Mouse (Mus musculus): ENCODE measurements around the gene Gm35315. TPM values are rescaled to one million over a fixed set of nuclear protein-coding genes. Genes with fewer than 3 reads are reported as not detected.

Gm35315 gene
- polyA plus RNA-seq, 1 experiment from 2014 or later, result 0.92 TPM

DNA sequence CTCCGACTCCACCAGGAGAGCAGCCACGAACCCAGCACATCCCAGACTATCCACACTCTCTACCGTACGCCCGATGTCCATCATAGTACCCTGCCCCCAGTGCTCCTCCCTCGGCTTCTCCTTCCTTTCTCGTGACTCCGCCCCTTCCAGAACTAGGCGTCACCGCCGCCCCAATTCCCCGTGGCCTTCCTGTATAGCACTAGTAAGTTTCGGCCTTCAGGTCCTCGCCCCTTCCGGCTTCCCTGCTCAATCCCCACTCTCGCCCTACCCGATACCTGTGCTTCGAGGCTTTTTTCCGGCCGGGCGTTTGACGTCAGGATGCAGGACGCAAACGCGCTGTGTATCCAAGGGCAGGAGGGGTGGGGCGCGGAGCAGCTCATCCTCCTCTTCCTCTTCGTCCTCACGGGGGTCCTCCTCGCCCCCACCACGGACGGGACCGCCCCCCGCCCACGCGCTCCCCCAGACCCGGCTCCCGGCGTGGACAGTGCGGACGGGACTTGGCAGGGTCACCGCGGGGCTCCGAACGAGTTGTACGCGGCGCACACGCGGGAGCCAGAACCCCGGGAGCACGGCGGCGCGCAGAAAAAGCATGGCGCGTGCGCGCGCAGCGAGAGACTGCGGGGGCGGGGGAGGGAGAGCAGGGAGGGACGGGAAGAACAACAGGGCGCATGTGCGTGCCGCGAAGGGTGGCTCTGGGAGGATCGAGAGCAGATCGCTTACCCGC is 13.5 kb upstream of the Gm35315 start, which contains the start of gene Gtpbp6:
Gtpbp6 (minus strand) TSS at position 617 of the 724 bp plus-strand sequence.
- WGBS, result under 1% methylated on average over 71 of the region's 71 CpGs
- Histone ChIP-seq H3K4me3 (replicated peaks) (peak within 1 kb of the TSS; percentile 77), H3K4me2 (replicated peaks) (peak within 1 kb of the TSS; percentile 80), H3K36me3 (peaks cover 42% of the 10 kb centered on the region), H3K27me3 (no peaks in the 10 kb centered on the region), H3K9ac (peak within 1 kb of the TSS; percentile 77), H3K9me3 (replicated peaks) (0 out of 2 replicates have a peak, but pooled peaks cover 3% of the 10 kb centered on the region), H3K27ac (replicated peaks) (peak within 1 kb of the TSS; percentile 99), H3K4me1 (peaks cover 15% of the 10 kb centered on the region)
- peak; percentile 90 for ATAC-seq (ENCODE audit: insufficient number of reproducible peaks, low FRiP score, low TSS enrichment, low read depth)

DNA sequence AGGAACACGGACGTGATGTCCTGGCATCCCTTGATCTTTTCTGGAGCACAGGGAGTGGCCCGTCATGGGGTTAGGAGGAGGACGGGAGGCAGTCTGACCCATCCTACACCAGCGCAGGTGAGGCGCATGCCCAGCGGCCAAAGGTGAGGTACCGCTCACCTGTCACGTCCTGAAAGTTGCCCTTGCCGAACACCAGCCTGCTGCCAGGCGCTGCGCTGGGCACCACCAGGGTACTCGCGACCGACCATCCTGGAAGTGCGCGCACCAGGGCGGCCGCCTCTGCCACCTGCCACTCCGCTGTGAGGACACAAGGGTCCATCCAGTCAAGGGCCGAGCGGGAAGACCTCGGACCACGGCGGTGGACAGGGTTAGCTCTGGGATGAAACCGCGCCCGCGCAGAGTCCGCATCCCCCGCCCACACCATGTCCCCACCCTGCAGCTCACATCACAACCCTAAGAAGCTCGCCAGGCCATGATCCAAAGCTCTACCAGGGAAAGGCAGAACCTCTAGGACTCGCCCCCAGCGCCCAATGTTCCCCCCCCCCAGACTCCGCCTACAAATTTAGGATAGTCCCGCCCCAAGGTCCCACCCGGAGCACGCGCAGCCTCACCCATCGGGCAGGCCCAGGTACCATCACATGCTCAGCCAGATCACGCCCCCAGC is 12.8 kb upstream of the Gm35315 start:
- WGBS, result 13% methylated on average over 41 of the region's 41 CpGs
- ATAC-seq (ENCODE audit: insufficient number of reproducible peaks, low FRiP score, low TSS enrichment, low read depth), result peak; percentile 25; the same call in 1 of the 2 replicates
- Histone ChIP-seq H3K27me3 (no peaks in the 10 kb centered on the region), H3K4me2 (replicated peaks) (peak overlapping the region; percentile 80), H3K4me1 (peaks cover 18% of the 10 kb centered on the region), H3K9me3 (replicated peaks) (0 out of 2 replicates have a peak, but pooled peaks cover 3% of the 10 kb centered on the region), H3K27ac (replicated peaks) (peak overlapping the region; percentile 99), H3K4me3 (replicated peaks) (peak overlapping the region; percentile 77), H3K36me3 (peaks cover 38% of the 10 kb centered on the region), H3K9ac (peak overlapping the region; percentile 77)

DNA sequence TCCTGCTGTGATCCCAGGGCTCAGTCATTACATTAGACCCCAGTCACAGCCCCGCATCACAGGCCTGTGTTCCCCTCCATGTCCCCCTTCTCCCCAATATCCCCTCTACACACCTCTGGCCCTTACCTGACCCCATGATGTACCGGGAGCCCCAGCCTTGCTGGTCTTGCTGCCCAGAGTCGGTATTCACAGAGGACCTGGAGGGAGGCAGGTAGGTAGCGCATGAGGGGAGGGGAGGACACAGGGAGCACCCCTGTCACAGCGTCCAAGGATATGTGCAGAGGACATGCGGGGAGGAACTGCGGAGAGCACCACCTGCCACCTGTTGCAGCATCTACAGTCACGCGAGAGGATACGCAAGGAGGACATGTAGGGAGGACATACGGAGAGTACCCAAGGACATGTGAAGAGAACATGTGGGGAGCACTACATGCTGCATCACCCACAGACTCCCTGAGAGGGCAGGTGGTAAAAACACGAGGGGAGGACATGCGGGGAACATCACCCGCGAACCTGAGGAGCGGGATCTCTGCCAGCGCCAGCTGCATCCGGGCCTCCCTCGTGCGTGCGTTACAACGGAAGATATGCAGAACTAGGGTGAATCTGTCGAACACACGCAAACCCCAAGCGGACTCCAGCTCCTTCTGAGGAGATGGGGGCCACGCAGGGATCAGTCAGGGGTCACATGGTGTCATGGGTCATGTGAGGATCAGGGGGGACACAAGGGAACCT is 12.1 kb upstream of the Gm35315 start:
- Histone ChIP-seq H3K4me1 (peaks cover 25% of the 10 kb centered on the region), H3K4me3 (replicated peaks) (peak overlapping the region; percentile 77), H3K9me3 (replicated peaks) (0 out of 2 replicates have a peak, but pooled peaks cover 3% of the 10 kb centered on the region), H3K27me3 (no peaks in the 10 kb centered on the region), H3K36me3 (peaks cover 38% of the 10 kb centered on the region), H3K4me2 (replicated peaks) (peak overlapping the region; percentile 80), H3K27ac (replicated peaks) (no peak overlapping the region), H3K9ac (no peak overlapping the region)
- WGBS, result 94% methylated on average over 26 of the region's 26 CpGs
- ATAC-seq (ENCODE audit: insufficient number of reproducible peaks, low FRiP score, low TSS enrichment, low read depth), result no peak

DNA sequence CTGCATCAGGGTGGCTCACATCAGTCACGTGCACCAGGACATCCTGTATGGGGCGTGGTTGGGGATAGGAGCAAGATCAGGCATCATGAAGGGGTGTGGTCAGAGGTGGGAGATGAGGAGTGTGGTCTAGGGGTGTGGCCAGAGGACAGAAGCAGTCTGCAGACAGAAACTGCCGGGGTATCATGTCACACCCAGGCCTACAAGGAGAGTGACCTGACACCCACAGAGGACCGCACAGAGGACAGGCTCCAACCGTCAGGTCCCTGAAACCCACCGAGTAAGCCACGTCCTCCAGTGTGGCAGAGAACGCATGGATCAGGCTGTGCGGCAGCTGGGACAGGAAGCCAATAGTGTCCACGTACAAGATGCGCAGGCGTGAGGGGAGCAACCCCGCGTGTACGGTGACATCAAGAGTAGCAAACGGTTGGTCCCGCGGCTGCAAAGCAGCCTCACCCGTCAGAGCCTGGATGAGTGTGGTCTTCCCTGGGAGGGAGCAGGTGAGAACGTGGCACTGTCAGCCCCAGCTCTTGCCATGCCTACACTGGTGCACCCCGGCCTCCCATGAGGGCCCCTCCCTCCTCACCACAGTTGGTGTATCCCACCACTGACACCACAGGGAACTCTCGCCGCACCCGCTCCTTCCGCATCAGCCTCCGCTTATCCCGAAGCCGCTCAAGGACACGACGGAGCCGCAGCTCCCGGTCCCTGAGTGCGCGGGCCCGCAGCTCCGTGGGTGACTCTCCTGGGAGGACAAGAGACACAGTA is 10.6 kb upstream of the Gm35315 start:
- Histone ChIP-seq H3K9me3 (replicated peaks) (0 out of 2 replicates have a peak, but pooled peaks cover 3% of the 10 kb centered on the region), H3K4me1 (peaks cover 37% of the 10 kb centered on the region), H3K36me3 (peaks cover 38% of the 10 kb centered on the region), H3K27ac (replicated peaks) (no peak overlapping the region), H3K4me2 (replicated peaks) (no peak overlapping the region), H3K9ac (no peak overlapping the region), H3K4me3 (replicated peaks) (no peak overlapping the region), H3K27me3 (no peaks in the 10 kb centered on the region)
- WGBS, result 95% methylated on average over 36 of the region's 36 CpGs
- no peak for ATAC-seq (ENCODE audit: insufficient number of reproducible peaks, low FRiP score, low TSS enrichment, low read depth)

DNA sequence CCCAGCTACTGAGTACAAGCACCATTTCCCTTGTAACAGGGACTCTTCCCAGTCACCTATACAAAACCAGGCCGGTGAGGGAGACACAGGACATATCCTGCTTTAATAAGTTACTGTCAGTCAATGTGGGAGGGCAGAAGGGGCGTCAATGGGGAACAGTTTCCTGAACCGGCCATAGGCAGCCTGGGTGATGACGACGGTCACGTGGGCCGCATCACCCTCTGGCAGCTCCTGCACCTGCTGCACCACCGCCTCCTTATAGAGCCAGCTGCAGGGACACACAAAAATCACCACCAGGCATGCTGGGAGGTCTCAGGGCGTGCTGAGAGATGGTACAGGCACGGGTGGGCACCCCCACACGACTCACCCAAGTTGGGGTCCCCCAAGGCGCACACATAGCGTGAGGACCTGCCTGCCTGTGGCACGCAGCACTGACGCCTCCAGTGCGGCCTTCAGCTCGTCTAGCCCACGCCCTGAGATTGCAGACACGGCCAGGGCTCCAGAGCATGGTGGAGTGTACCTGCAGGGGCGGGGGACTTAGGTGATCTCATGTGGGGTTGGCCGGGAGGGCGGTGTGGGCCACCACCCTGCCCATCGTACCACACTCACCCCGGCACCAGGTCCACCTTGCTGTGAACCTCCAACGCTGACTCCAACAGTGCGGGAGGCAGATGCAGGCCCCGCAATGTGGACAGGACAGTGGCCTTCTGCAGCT is 9.8 kb upstream of the Gm35315 start:
- peaks cover 37% of the 10 kb centered on the region for H3K4me1 ChIP-seq
- H3K4me3 ChIP-seq (replicated peaks), result no peak overlapping the region
- 95% methylated on average over 27 of the region's 27 CpGs for WGBS
- peaks cover 38% of the 10 kb centered on the region for H3K36me3 ChIP-seq
- 0 out of 2 replicates have a peak, but pooled peaks cover 3% of the 10 kb centered on the region for H3K9me3 ChIP-seq (replicated peaks)
- no peaks in the 10 kb centered on the region for H3K27me3 ChIP-seq
- no peak overlapping the region for H3K9ac ChIP-seq
- H3K27ac ChIP-seq (replicated peaks), result no peak overlapping the region
- H3K4me2 ChIP-seq (replicated peaks), result no peak overlapping the region
- ATAC-seq (ENCODE audit: insufficient number of reproducible peaks, low FRiP score, low TSS enrichment, low read depth), result no peak

DNA sequence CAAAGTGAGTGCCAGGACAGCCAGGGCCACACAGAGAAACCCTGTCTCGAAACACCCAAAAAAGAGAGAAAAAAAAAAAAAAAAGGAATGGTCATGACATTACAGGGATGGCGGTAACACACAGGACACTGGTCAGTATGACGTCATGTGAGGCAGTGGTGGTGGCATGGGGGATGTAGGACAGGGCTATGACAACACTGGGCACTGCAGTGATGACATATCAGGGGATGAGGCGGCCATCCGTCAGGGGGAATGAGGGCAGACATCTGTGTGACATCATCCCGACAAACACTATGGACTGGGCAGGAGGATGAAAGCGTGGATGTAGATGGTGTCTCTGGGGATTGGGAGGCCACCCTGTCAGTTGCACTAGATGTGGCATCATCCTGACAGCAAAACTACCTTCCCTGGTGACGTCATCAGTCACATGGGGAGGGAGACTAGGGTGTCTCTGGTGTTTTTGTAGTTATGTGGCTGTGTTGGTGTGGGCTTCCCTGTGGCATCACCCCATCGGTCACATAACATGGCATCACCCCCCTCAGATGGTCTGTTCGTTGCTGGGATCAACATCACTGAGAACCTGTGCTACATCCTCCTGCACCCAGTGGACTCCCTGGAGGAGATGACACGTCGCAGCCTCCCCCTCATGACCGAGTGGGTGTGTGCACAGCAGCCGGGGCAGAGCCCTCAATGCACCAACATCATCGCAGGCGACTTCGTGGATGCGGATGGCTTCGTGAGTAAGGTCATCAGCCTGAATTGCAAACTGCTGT is 8.8 kb upstream of the Gm35315 start:
- Histone ChIP-seq H3K4me2 (replicated peaks) (no peak overlapping the region), H3K9ac (no peak overlapping the region), H3K4me3 (replicated peaks) (no peak overlapping the region), H3K36me3 (peaks cover 38% of the 10 kb centered on the region), H3K9me3 (replicated peaks) (0 out of 2 replicates have a peak, but pooled peaks cover 3% of the 10 kb centered on the region), H3K4me1 (peaks cover 37% of the 10 kb centered on the region), H3K27ac (replicated peaks) (no peak overlapping the region), H3K27me3 (no peaks in the 10 kb centered on the region)
- no peak for ATAC-seq (ENCODE audit: insufficient number of reproducible peaks, low FRiP score, low TSS enrichment, low read depth)
- whole genome bisulfite sequencing, result 94% methylated on average over 19 of the region's 19 CpGs

DNA sequence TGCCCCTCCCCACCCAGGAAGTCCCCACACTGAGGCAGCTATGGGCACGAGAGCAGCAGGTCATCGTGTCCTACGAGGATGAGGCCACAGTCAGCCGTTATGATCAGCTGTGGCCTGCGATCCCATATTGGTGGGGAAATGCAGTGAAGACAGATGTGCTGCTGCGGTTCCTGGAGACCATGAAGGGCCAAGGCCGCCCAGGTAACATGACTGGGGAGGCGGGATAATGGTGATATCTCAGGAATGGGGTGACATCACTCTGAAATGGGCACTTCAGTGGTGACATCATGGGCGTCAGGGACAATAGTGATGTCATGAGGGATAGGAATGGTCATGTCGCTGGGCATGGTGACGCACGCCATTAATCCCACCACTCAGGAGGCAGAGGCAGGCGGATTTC is 8.2 kb upstream of the Gm35315 start:
- H3K4me3 ChIP-seq (replicated peaks), result no peak overlapping the region
- no peak overlapping the region for H3K27ac ChIP-seq (replicated peaks)
- H3K9ac ChIP-seq, result no peak overlapping the region
- peaks cover 38% of the 10 kb centered on the region for H3K36me3 ChIP-seq
- 90% methylated on average over 13 of the region's 13 CpGs for WGBS
- ATAC-seq (ENCODE audit: insufficient number of reproducible peaks, low FRiP score, low TSS enrichment, low read depth), result no peak
- no peaks in the 10 kb centered on the region for H3K27me3 ChIP-seq
- peaks cover 37% of the 10 kb centered on the region for H3K4me1 ChIP-seq
- no peak overlapping the region for H3K4me2 ChIP-seq (replicated peaks)
- 0 out of 2 replicates have a peak, but pooled peaks cover 3% of the 10 kb centered on the region for H3K9me3 ChIP-seq (replicated peaks)

DNA sequence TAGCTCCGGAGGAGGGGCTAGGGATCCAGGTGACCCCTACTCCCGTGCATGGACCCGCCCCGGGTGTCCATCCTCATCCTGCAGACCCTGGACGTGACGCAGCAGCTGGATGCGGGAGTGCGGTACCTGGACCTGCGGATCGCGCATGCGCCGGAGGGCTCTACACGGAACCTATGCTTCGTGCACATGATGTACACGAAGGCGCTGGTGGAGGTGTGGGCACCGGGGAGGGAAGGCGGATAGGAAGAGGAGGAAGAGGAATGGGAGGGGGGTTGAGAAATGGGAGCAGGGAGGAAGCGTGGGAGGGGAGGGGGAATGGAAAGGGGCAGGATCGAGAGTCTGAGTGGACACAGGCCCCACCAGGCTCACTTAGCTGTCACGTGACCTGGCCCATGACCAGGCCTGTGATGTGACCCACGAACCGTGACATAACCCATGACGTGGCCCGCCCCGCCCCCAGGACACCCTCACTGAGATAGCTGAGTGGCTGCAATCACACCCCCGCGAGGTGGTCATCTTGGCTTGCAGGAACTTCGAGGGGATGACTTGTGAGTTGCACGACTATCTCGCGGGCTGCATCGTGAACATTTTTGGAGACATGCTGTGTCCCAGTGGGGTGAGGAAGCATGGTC is 7.6 kb upstream of the Gm35315 start:
- H3K4me2 ChIP-seq (replicated peaks), result peak overlapping the region; percentile 83
- no peak for ATAC-seq (ENCODE audit: insufficient number of reproducible peaks, low FRiP score, low TSS enrichment, low read depth)
- peak overlapping the region; percentile 38 for H3K4me3 ChIP-seq (replicated peaks)
- H3K36me3 ChIP-seq, result peaks cover 38% of the 10 kb centered on the region
- no peak overlapping the region for H3K9ac ChIP-seq
- 18% methylated on average over 34 of the region's 34 CpGs for WGBS
- no peaks in the 10 kb centered on the region for H3K27me3 ChIP-seq
- peaks cover 34% of the 10 kb centered on the region for H3K4me1 ChIP-seq
- H3K27ac ChIP-seq (replicated peaks), result no peak overlapping the region
- 0 out of 2 replicates have a peak, but pooled peaks cover 3% of the 10 kb centered on the region for H3K9me3 ChIP-seq (replicated peaks)

DNA sequence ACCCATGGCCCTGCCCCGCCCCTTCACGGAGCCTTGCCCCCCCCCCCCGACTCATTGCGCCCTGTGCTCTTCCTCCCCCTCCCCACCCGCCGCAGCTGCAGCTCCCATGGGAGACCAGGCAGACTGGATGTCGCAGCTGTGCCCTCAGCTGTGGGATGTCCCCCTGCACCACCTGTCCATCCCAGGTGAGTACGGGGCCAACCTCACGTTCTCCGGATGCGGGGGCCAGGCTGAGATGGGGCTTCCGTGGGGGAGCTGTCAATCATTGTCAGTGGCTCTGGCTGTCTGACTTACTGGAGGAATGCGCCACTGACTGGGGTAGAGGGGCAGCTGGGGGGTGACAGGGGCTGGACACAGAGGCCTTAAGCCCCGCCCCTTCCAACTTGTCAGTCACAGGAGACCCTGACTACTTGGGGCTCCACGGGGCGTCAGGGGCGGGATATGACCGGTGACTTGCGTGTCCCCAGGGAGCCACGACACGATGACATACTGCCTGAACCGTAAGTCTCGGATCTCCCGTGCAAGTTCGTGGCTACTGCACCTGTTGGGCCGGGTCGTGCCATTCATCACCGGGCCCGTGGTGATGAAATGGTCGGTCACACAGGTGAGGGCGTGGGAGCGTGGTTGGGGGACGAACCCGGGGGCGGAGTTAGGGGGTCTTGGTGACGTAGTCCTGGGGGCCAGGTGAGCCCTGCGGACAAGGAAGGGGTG is 6.9 kb upstream of the Gm35315 start:
- Histone ChIP-seq H3K4me2 (replicated peaks) (peak overlapping the region; percentile 83), H3K4me3 (replicated peaks) (peak overlapping the region; percentile 38), H3K27me3 (no peaks in the 10 kb centered on the region), H3K9ac (no peak overlapping the region), H3K27ac (replicated peaks) (no peak overlapping the region), H3K4me1 (peaks cover 26% of the 10 kb centered on the region), H3K9me3 (replicated peaks) (0 out of 2 replicates have a peak, but pooled peaks cover 3% of the 10 kb centered on the region), H3K36me3 (peaks cover 33% of the 10 kb centered on the region)
- no peak for ATAC-seq (ENCODE audit: insufficient number of reproducible peaks, low FRiP score, low TSS enrichment, low read depth)
- under 1% methylated on average over 29 of the region's 37 CpGs for WGBS

All from embryonic facial prominence, embryonic 15.5 days (tissue).